Mouse (Mus musculus) small intestine, adult 2 months (tissue): ENCODE data around the gene Mb21d2.

Experiments
- CTCF ChIP-seq: fragments of 200-500 bp; IDR thresholded peaks from 2 replicates; pipeline ENCODE4 v1.5.1; 2012; ENCODE audit warnings: low read depth, mild to moderate bottlenecking, control low read depth, inconsistent platforms, low read length, moderate library complexity, mixed read lengths; ENCODE audit not compliant: insufficient replicate concordance, insufficient read length; ENCODE audit errors: extremely low read depth
- POLR2A ChIP-seq: fragments of 200-500 bp; IDR thresholded peaks from 2 replicates; pipeline ENCODE4 v1.6.1; 2012; ENCODE audit warnings: low read depth, mild to moderate bottlenecking, control low read depth, inconsistent platforms, low read length, moderate library complexity

DNA sequence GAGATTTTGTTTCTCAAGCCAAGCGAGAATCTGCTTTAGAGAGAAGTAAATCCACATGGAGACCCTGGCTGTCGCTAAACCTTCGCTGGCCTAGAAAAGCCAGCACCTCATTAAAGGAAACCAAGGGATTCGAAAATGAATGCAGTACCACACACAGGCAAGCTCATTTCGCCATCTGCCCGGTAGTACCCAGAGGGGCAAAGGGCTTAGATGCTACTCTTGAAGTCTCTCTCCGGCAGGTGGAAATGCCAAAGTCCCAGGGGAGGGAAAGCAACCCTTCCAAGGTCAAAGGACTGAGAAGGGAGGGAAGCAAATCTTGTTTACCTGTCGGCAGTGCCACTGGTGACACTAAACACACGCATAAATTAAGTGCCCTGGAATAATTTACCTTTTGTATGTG lies 2.1 kb downstream of the Mb21d2 start:
- TF ChIP-seq CTCF: no peak
- TF ChIP-seq POLR2A: no peak
